Mouse (Mus musculus): Measurements from ENCODE around the gene Fshr. TPM values are rescaled to one million over a fixed set of nuclear protein-coding genes. Genes with fewer than 3 reads are reported as not detected.
A peak's percentile ranks its signal among the peaks of the same experiment; 100 is the strongest.

Gene Fshr
- polyA plus RNA-seq, 1 experiment from 2014 or later: not detected

DNA sequence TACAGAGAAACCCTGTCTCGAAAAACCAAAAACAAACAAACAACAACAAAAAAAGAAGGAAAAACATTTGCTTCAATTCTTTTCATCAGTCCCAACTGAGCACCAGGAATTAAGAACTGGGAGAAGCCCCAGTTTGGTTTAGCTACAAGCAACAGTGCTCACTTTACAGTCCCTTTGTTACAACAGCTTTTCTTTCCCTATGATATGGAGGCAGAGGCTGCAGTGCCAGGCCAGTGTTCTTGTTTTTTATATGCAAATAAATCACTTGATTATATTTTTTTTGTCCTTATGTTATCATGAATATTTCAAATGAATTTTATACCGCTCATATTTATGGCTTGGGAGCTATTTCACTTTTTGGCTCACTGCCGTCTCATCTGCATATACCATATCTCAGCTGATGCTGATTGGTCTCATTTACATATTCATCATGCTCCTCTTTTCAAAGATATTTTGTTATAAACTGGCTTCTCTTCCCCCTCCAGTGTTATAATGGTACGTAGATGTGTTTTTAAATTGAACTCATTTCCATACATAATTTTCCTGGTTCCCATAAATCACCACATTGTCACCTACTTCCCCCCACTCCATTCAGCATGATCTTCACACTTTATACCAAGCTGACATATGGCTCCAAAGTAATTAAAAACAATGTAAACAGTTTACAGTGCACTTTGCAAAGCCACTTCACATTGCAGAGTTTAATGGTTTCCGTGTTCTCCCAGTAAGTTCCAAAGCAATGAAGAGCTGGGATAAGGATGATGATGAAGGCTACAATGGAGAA lies 110.6 kb downstream of the Fshr start:
- H3K4me1 ChIP-seq: no peaks in the 10 kb centered on the region
- no peak overlapping the region for H3K4me2 ChIP-seq
- no peaks in the 10 kb centered on the region for H3K9me3 ChIP-seq (replicated peaks)
- H3K36me3 ChIP-seq (ENCODE audit: poor library complexity, severe bottlenecking): no peaks in the 10 kb centered on the region
- 70% methylated on average over 5 of the region's 5 CpGs for WGBS
- H3K9ac ChIP-seq: no peak overlapping the region
- no peak overlapping the region for H3K27ac ChIP-seq
- no peaks in the 10 kb centered on the region for H3K27me3 ChIP-seq
- no peak overlapping the region for H3K4me3 ChIP-seq
- ATAC-seq: peak; percentile 93

DNA sequence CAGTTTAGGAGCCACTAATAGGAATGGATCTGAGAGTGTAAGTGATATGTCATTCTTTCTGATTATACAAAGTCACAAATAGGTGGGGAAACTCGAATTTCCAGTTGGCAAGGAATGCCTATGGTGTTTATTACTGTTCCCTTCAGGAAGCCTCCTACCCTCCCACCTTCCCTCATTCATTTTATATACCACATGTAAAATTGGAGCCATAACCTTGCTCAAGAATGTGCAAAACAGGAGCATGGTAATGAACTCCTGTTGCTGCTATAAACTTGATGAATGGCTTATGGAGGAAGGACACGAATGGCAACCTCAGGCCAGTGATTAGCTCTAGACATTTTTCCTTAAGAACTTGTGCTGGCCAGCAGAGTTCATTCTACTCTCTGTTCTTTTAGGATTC lies 117.6 kb downstream of the Fshr start:
- no peaks in the 10 kb centered on the region for H3K36me3 ChIP-seq (ENCODE audit: poor library complexity, severe bottlenecking)
- no peaks in the 10 kb centered on the region for H3K9me3 ChIP-seq (replicated peaks)
- no peaks in the 10 kb centered on the region for H3K4me1 ChIP-seq
- 63% methylated on average over 2 of the region's 2 CpGs for WGBS
- H3K4me2 ChIP-seq: no peak overlapping the region
- no peak overlapping the region for H3K9ac ChIP-seq
- H3K27ac ChIP-seq: no peak overlapping the region
- ATAC-seq: no peak
- no peak overlapping the region for H3K4me3 ChIP-seq
- H3K27me3 ChIP-seq: no peaks in the 10 kb centered on the region

DNA sequence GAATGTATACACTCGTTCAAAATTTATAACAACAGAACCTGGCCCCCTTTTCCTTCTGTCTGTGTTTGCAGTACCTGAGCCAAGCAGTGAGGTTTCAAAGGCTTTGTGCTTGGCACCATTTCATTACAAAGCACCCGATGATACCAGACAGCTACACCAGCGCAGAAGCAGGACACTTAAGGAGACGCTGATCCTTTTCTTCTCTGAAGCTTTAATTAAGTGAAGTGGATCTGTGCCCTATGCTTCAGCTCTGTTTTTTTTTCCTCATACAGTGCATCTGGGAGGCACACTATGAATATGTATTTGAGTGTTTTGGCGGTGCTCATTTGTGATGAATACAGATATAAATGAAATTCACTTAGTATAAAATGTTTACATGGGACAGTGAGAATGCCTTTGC lies 120.8 kb downstream of the Fshr start:
- H3K9ac ChIP-seq: no peak overlapping the region
- no peaks in the 10 kb centered on the region for H3K27me3 ChIP-seq
- peak; percentile 67; the same call in 1 of the 2 replicates for ATAC-seq
- H3K4me3 ChIP-seq: no peak overlapping the region
- H3K9me3 ChIP-seq (replicated peaks): no peaks in the 10 kb centered on the region
- WGBS: 68% methylated on average over 5 of the region's 5 CpGs
- no peak overlapping the region for H3K27ac ChIP-seq
- no peaks in the 10 kb centered on the region for H3K36me3 ChIP-seq (ENCODE audit: poor library complexity, severe bottlenecking)
- H3K4me2 ChIP-seq: no peak overlapping the region
- H3K4me1 ChIP-seq: no peaks in the 10 kb centered on the region

DNA sequence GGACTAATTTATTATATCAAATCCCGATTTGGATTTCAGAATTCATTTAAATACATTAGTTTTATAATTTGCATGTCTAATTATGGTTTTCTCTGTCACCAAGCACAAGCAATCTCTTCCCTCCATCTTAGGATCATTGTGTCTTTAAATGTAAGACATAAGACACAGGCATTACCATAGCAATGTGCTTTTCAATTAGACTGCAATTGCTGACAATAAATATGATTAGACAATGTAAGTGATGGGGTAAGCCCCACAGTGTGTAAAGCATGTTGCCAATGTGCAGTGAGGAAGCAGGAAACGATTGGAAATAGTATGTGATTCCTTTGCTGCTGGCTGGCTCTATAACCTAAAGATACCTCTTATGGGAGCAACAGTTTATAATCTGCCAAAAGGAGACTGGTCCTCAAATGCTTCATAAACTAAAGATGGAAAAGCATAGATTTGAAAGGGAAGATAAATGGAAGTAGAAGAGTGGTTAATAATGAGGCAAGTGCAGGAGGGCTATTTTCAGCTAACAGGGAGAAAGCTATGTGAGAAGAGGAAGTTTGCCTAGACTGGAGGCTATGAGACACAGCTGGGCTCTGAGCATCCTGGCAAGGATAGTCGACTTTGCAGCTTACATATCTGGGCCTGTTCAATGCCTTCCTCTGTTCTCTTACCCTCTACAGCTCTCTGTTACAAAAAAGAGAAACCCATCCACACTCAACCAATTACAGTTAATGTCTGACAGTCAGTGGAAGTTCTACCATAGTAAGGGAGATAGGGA lies 136.0 kb downstream of the Fshr start:
- peak; percentile 48; the same call in 1 of the 2 replicates for ATAC-seq
- Histone ChIP-seq H3K9ac (no peak overlapping the region), H3K27ac (no peak overlapping the region), H3K36me3 (ENCODE audit: poor library complexity, severe bottlenecking) (no peaks in the 10 kb centered on the region), H3K4me1 (no peaks in the 10 kb centered on the region), H3K4me2 (no peak overlapping the region), H3K27me3 (no peaks in the 10 kb centered on the region), H3K9me3 (replicated peaks) (no peaks in the 10 kb centered on the region), H3K4me3 (no peak overlapping the region)
- WGBS: 80% methylated on average over 3 of the region's 3 CpGs

DNA sequence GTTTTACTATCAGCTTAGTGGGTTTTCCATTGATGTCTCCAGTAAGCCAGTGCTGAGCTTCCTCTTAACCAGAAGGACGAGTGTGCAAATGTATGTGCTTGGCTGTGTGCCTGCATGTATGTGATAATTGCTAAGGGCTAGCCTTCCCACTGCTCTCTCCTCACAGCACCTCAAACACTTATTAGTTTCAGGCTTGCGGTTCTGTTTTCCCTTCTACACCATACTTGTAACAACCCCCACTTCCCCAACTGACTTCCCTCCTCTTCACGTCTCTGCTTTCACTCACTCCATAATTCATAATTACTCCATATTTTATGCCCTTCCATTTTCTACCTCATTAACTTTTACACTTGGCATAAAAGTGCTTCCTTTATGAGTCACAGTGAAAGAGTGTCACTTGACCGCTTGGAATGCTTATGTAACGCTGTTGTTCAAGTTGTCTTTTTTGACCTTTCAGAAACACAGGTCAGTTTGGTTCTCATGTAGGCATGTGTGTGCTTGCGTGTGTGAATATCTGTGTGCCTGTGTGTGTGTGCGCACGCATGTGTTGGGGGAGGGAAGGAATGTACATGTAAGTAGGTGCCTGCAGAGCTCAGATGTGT lies 138.0 kb downstream of the Fshr start:
- no peak overlapping the region for H3K27ac ChIP-seq
- H3K9me3 ChIP-seq (replicated peaks): no peaks in the 10 kb centered on the region
- no peak overlapping the region for H3K4me3 ChIP-seq
- no peaks in the 10 kb centered on the region for H3K4me1 ChIP-seq
- no peak overlapping the region for H3K9ac ChIP-seq
- no peak overlapping the region for H3K4me2 ChIP-seq
- no peak for ATAC-seq
- 91% methylated on average over 8 of the region's 8 CpGs for WGBS
- H3K27me3 ChIP-seq: no peaks in the 10 kb centered on the region
- no peaks in the 10 kb centered on the region for H3K36me3 ChIP-seq (ENCODE audit: poor library complexity, severe bottlenecking)

DNA sequence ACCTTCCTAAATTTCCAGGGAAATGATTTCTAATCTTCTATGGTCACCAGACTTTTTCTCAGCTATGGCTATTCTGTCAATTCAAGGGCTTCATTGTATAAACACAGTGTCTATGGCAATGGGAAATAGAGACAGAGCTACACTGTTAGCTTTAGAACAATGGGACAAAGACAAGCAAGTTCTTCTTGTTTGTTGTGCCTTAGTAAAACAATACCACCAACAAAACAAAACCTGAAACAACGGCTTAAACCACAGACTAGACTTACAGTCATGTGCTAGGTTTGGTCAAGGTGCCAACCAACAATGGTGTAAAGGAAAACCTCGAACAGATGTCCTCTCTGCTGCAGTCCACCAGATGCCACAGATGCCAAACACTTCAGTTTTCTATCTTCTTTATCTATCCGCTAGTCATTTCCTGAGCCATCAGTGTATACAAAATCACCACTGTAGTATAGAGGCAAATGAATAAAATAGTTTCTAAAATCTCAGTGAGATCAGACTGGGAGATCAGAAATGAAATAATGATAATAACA lies 149.4 kb downstream of the Fshr start:
- Histone ChIP-seq H3K4me1 (no peaks in the 10 kb centered on the region), H3K36me3 (ENCODE audit: poor library complexity, severe bottlenecking) (no peaks in the 10 kb centered on the region), H3K9me3 (replicated peaks) (no peaks in the 10 kb centered on the region), H3K4me2 (no peak overlapping the region), H3K27ac (no peak overlapping the region), H3K9ac (no peak overlapping the region), H3K4me3 (no peak overlapping the region), H3K27me3 (no peaks in the 10 kb centered on the region)
- WGBS: 87% methylated on average over 3 of the region's 3 CpGs
- no peak for ATAC-seq

DNA sequence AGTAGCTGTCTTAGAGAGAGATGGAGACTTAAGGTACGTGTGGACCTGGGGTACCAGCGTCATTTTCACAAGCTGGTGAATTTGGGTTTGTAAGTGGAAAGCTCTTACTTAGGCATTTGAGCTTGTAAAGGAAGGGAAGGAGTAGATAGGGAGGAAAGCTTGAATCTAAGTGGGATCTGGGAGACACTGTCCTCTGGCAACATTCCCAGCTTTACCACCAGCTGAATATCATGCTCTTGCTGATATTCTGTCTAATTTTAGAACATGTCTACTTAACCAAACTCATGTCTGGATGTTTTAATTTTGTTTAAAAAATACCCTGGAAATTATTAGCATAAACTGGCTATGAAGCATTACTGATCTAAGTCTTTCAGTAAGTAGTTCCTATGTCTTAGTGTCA lies 151.4 kb downstream of the Fshr start:
- no peaks in the 10 kb centered on the region for H3K36me3 ChIP-seq (ENCODE audit: poor library complexity, severe bottlenecking)
- H3K4me3 ChIP-seq: no peak overlapping the region
- H3K9ac ChIP-seq: no peak overlapping the region
- H3K27me3 ChIP-seq: no peaks in the 10 kb centered on the region
- H3K4me2 ChIP-seq: no peak overlapping the region
- ATAC-seq: no peak
- no peak overlapping the region for H3K27ac ChIP-seq
- H3K9me3 ChIP-seq (replicated peaks): no peaks in the 10 kb centered on the region
- WGBS: 93% methylated on average over 2 of the region's 2 CpGs
- no peaks in the 10 kb centered on the region for H3K4me1 ChIP-seq

DNA sequence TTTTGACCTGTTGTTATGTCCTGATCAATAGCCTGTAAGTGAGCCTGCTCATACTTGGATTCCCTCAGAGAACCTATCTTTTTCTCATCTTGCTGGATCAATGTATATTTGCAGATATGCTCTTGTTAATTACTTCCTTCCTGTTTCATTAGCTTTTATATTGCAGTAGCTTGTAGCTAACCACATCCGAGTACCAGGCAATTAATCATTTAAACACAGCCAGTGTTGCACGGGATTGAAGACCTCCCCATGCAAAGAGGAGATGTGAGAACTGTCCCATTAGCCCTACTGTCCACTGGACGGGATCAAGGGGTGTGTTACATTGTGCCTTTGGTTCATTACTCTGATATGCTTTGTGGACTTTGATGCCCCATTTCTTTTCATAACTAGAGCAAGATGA lies 154.5 kb downstream of the Fshr start:
- H3K4me1 ChIP-seq: no peaks in the 10 kb centered on the region
- no peak for ATAC-seq
- H3K27me3 ChIP-seq: no peaks in the 10 kb centered on the region
- H3K27ac ChIP-seq: no peak overlapping the region
- no peaks in the 10 kb centered on the region for H3K36me3 ChIP-seq (ENCODE audit: poor library complexity, severe bottlenecking)
- H3K4me2 ChIP-seq: no peak overlapping the region
- H3K9ac ChIP-seq: no peak overlapping the region
- no peak overlapping the region for H3K4me3 ChIP-seq
- no peaks in the 10 kb centered on the region for H3K9me3 ChIP-seq (replicated peaks)
- 74% methylated on average over 3 of the region's 3 CpGs for WGBS

DNA sequence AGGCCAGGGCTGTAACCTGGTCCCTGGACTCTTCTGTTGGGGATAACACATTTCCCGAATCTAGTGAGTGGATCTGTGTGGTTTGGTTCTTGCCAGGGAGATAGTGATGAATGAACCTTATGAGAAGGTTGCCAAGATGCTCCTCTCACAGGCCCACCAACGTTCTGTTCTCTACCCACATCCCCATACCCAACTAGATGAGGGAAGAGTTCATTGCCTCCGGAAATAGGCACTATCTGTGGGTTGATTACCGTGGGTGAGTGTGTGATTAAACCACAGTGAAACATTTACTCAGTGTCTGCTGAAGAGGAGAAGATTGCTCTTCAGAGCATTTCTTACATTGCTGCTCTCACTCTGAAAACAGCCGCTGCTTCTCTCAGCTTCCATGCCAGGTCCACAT lies 163.8 kb downstream of the Fshr start:
- Histone ChIP-seq H3K27me3 (no peaks in the 10 kb centered on the region), H3K36me3 (ENCODE audit: poor library complexity, severe bottlenecking) (no peaks in the 10 kb centered on the region), H3K4me2 (no peak overlapping the region), H3K4me3 (no peak overlapping the region), H3K9me3 (replicated peaks) (no peaks in the 10 kb centered on the region), H3K27ac (no peak overlapping the region), H3K4me1 (no peaks in the 10 kb centered on the region), H3K9ac (no peak overlapping the region)
- no peak for ATAC-seq
- WGBS: 90% methylated on average over 5 of the region's 5 CpGs

DNA sequence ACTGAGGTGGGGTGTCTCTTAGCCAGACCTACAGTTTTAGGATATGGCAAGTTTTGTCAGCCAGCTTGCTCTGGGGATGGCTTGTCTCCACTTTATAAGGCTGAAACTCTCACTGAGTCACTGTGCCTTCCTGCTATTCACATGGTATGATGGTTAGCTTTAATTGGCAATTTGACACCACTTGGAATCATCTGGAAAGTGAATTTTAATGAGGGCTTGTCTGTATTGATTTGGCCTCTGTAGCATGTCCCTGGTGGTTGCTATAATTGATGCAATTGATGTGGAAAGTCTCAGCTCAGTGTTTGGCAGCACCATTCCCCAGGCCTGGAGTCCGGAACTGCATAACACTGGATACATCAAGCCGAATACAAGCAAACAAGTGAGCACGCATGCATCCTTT lies 164.4 kb downstream of the Fshr start:
- Histone ChIP-seq H3K9me3 (replicated peaks) (no peaks in the 10 kb centered on the region), H3K9ac (no peak overlapping the region), H3K36me3 (ENCODE audit: poor library complexity, severe bottlenecking) (no peaks in the 10 kb centered on the region), H3K4me2 (no peak overlapping the region), H3K4me3 (no peak overlapping the region), H3K27ac (no peak overlapping the region), H3K4me1 (no peaks in the 10 kb centered on the region), H3K27me3 (no peaks in the 10 kb centered on the region)
- peak; percentile 21; the same call in 1 of the 2 replicates for ATAC-seq
- WGBS: 87% methylated on average over 3 of the region's 3 CpGs

DNA sequence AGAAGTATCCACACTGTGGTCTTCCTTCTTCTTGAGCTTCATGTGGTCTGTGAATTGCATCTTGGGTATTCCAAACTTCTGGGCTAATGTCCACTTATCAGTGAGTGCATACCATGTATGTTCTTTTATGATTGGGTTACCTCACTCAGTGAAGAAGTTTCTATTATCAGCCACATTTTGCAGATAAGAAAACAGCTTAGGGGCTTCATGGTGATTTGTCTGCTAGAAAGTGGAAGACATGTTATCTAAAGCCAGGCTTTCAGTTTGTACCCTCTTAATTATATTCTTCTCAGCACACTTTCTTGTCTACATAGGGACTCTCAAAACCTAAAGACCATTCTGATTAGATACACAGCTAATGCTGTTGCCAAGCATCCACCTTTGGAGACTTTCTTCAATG lies 165.8 kb downstream of the Fshr start:
- Histone ChIP-seq H3K27ac (no peak overlapping the region), H3K9ac (no peak overlapping the region), H3K4me2 (no peak overlapping the region), H3K4me1 (no peaks in the 10 kb centered on the region), H3K4me3 (no peak overlapping the region), H3K36me3 (ENCODE audit: poor library complexity, severe bottlenecking) (no peaks in the 10 kb centered on the region), H3K27me3 (no peaks in the 10 kb centered on the region), H3K9me3 (replicated peaks) (no peaks in the 10 kb centered on the region)
- ATAC-seq: no peak

DNA sequence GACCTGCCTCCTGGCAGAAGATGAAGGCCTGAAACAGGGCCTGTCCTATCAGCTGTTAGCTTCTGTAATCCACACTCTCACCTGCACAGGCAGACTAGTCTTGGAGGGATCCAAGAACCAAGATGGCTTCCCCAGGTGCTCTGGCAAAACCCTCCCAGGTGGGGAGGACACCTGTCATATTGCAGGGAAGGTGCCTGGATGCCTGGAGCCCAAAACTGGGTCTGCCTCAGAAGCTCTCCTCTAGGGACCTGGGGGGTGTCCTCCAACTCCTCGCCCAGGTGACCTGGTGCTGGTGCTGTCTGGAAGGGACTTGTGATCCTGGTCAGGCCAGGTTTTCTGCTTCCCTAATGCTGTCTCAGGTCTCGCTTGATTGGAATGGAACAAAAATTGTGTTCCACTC lies 167.5 kb downstream of the Fshr start:
- no peak overlapping the region for H3K4me3 ChIP-seq

More for the DNA sequence above, 167.5 kb downstream of the Fshr start:
- no peaks in the 10 kb centered on the region for H3K4me1 ChIP-seq
- no peaks in the 10 kb centered on the region for H3K9me3 ChIP-seq (replicated peaks)
- no peaks in the 10 kb centered on the region for H3K36me3 ChIP-seq (ENCODE audit: poor library complexity, severe bottlenecking)
- ATAC-seq: no peak
- no peak overlapping the region for H3K9ac ChIP-seq
- no peaks in the 10 kb centered on the region for H3K27me3 ChIP-seq
- H3K4me2 ChIP-seq: no peak overlapping the region
- WGBS: 91% methylated on average over 2 of the region's 2 CpGs
- no peak overlapping the region for H3K27ac ChIP-seq
